Mouse (Mus musculus): Measurements from ENCODE around the gene Srgn. TPM values are rescaled to one million over a fixed set of nuclear protein-coding genes. Genes with fewer than 3 reads are reported as not detected.

Srgn gene
- polyA plus RNA-seq, 1 experiment from 2014 or later: 245 TPM

GRCm38 (mm10) chr10:62450280-62450640 is 77.0 kb downstream of the Srgn start:
- no peaks in the 10 kb centered on the region for H3K27me3 ChIP-seq (replicated peaks; ENCODE audit: insufficient read depth, low read length)
- 35% methylated on average over 18 of the region's 18 CpGs for WGBS
- H3K27ac ChIP-seq (ENCODE audit: low read length): peak overlapping the region; percentile 85; the same call in 1 of the 2 replicates
- no peak overlapping the region for H3K9ac ChIP-seq (replicated peaks; ENCODE audit: low read depth)
- H3K36me3 ChIP-seq (ENCODE audit: insufficient read depth, low read length): peaks cover under 1% of the 10 kb centered on the region; the same call in 1 of the 2 replicates
- DNase-seq (ENCODE audit: low spot score): no peak
- peak overlapping the region; percentile 78 for H3K4me3 ChIP-seq (ENCODE audit: low read depth, low read length)
- TF ChIP-seq CTCF (IDR thresholded peaks at IDR 0.05): no peak
- TF ChIP-seq EP300 (IDR thresholded peaks at IDR 0.05): no peak
- ATAC-seq: peak; percentile 11
- H3K9me3 ChIP-seq (ENCODE audit: low read length): no peaks in the 10 kb centered on the region
- H3K4me2 ChIP-seq (replicated peaks; ENCODE audit: low read depth, low read length): peak overlapping the region; percentile 86
- peaks cover 5% of the 10 kb centered on the region; the same call in 1 of the 2 replicates for H3K4me1 ChIP-seq (ENCODE audit: insufficient read depth, low read depth, low read length)

DNA sequence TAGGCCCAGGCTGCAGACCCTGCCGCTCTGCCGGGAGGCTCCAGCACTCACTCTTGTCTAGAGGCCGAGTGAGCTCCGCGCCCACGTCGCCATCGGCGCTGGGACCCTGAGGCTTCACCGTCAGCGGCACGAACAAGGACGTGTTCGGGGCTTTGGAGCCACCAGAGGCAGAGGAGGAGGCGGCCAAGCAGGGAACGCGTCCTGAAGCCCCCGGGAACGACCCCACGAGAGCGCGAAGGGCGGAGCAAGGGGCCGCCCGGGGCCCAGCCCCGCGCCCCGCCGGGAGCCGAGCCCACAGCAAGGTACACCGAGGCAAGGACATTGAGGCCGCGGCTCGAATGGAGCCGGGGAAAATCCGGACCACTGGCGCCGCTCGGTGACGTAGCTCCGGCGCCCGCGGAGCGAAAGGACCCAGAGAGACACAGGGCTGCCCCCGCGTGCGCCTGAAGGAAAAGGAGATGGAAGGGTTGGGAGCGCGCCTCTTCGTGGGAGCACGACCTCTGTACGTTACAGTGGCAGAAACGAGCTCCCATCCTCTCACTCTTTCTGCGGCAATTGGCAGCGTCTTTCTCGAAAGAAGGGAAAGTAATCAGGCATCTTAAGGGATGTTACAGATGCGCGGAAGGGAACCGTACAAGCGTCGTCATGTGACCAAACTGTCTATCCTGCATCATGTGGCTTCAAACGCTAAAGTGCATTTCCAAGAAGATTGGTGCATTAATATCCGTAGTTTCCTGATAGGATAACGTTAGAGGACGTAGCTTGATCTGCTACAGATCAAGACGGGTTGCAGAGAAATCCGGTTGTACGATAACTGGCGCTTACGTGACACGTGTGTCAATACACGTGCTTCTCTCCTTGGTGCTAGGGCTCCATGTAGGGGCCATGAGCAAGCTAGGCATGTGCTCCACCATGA is 77.6 kb downstream of the Srgn start, which contains the start of the genes 4930507D05Rik and Supv3l1:
4930507D05Rik (plus strand) TSS at position 126 of the 916 bp plus-strand sequence.
Supv3l1 (minus strand) TSS at position 375 of the 916 bp plus-strand sequence.
- under 1% methylated on average over 64 of the region's 73 CpGs for WGBS
- no peaks in the 10 kb centered on the region for H3K27me3 ChIP-seq (replicated peaks; ENCODE audit: insufficient read depth, low read length)
- H3K4me3 ChIP-seq (ENCODE audit: low read depth, low read length): peak within 1 kb of the TSS; percentile 78
- peak within 1 kb of the TSS; percentile 85 for H3K27ac ChIP-seq (ENCODE audit: low read length)
- ATAC-seq: peak; percentile 94
- H3K36me3 ChIP-seq (ENCODE audit: insufficient read depth, low read length): no peaks in the 10 kb centered on the region; the same call in 1 of the 2 replicates
- no peaks in the 10 kb centered on the region for H3K9me3 ChIP-seq (ENCODE audit: low read length)
- TF ChIP-seq EP300 (IDR thresholded peaks at IDR 0.05) (peak; percentile 88), CTCF (IDR thresholded peaks at IDR 0.05) (no peak)
- H3K9ac ChIP-seq (replicated peaks; ENCODE audit: low read depth): peak within 1 kb of the TSS; percentile 86
- DNase-seq (ENCODE audit: low spot score): peak; percentile 95
- peak within 1 kb of the TSS; percentile 86 for H3K4me2 ChIP-seq (replicated peaks; ENCODE audit: low read depth, low read length)
- H3K4me1 ChIP-seq (ENCODE audit: insufficient read depth, low read depth, low read length): peaks cover 5% of the 10 kb centered on the region; the same call in 1 of the 2 replicates

Other genes starting within 250 kb of the Srgn start
- gene Hk1, start 147.5 kb downstream of the Srgn start, polyA plus RNA-seq (2015; fragmentation: Nextera tagmentation; extraction: Ambion mirVana): 25.8 and 27.8 TPM in 2 replicates
- 6.2 and 8.1 TPM in 2 replicates for gene Hkdc1, start 105.0 kb downstream of the Srgn start, polyA plus RNA-seq (2015; fragmentation: Nextera tagmentation; extraction: Ambion mirVana)
- 0.29 and 0.49 TPM in 2 replicates for gene 4930507D05Rik, start 78.0 kb downstream of the Srgn start, polyA plus RNA-seq (2015; fragmentation: Nextera tagmentation; extraction: Ambion mirVana)
- 9.6 and 9.8 TPM in 2 replicates for gene Supv3l1, start 77.7 kb downstream of the Srgn start, polyA plus RNA-seq (2015; fragmentation: Nextera tagmentation; extraction: Ambion mirVana)
- 62.7 and 68.7 TPM in 2 replicates for gene Vps26a, start 40.6 kb downstream of the Srgn start, polyA plus RNA-seq (2015; fragmentation: Nextera tagmentation; extraction: Ambion mirVana)
- gene Kif1bp, start 51.0 kb upstream of the Srgn start, polyA plus RNA-seq (2015; fragmentation: Nextera tagmentation; extraction: Ambion mirVana): 21.8 and 22.8 TPM in 2 replicates
- gene Ddx21, start 74.8 kb upstream of the Srgn start, polyA plus RNA-seq (2015; fragmentation: Nextera tagmentation; extraction: Ambion mirVana): 8.2 and 9.0 TPM in 2 replicates
- 83.9 and 89.9 TPM in 2 replicates for gene Ddx50, start 123.8 kb upstream of the Srgn start, polyA plus RNA-seq (2015; fragmentation: Nextera tagmentation; extraction: Ambion mirVana)
- gene Stox1, start 198.7 kb upstream of the Srgn start, polyA plus RNA-seq (2015; fragmentation: Nextera tagmentation; extraction: Ambion mirVana): 4.7 and 5.5 TPM in 2 replicates